In the genomic region with DNA sequence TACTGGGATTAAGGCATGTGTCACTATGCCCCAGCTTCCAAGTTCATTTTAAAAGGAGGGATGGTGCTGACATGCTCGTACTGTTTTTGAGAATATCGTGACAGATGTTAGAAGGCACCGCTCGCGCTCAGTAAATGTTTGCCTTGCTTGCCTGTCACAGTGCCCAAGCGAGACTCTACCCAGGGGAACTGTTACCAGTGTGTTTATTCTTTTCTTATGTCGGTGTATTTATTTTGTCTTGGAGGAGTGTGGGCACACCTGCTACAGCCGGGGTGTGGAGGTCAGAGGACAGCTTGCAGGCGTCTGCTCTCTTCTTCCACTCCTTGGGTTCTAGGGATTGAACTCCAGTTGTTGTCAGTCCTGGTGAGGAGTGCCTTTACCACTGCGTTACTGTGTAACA, we compare ENCODE assay signal across 27 mouse cellular contexts.
DNase-seq lines count a peak whose midpoint lies in the region; ATAC-seq and TF ChIP-seq lines count a peak whose summit lies in the region.
"Had no signal": no experiment of that assay in that cellular context is flagged by ENCODE, and none has a peak within 500 bp of the region (broad histone marks: within the 10 kb centered on the region; RNA-seq: fewer than 3 reads in every experiment).

No protein-coding gene starts in this region.

- H3K4me1 ChIP-seq in heart, embryonic 13.5 days, result peaks cover 49% of the 10 kb centered on the region
- H3K4me1 ChIP-seq in heart, embryonic 10.5 days, result peaks cover 51% of the 10 kb centered on the region
- peaks cover 10% of the 10 kb centered on the region; the same call in 1 of the 2 replicates for H3K4me1 ChIP-seq in liver, postnatal 0 days (ENCODE audit: insufficient read depth)
- peaks cover 21% of the 10 kb centered on the region for H3K4me1 ChIP-seq in liver, embryonic 11.5 days (replicated peaks; ENCODE audit: control insufficient read depth, insufficient read depth, low read length)
- 0 out of 2 replicates have a peak, but pooled peaks cover 4% of the 10 kb centered on the region for H3K4me1 ChIP-seq in stomach, embryonic 14.5 days (ENCODE audit: control insufficient read depth, insufficient read depth, low read length)
- H3K4me1 ChIP-seq in embryonic facial prominence, embryonic 10.5 days, result peaks cover 35% of the 10 kb centered on the region

- H3K4me2 ChIP-seq in heart, embryonic 13.5 days, result no peak overlapping the region
- no peak overlapping the region for H3K4me2 ChIP-seq in liver, postnatal 0 days (ENCODE audit: low read depth, low read length)
- H3K4me2 ChIP-seq in liver, embryonic 11.5 days, result no peak overlapping the region
- no peak overlapping the region for H3K4me2 ChIP-seq in stomach, embryonic 14.5 days (replicated peaks; ENCODE audit: low read depth, low read length)
- H3K4me2 ChIP-seq: embryonic facial prominence, embryonic 13.5 days; heart, embryonic 15.5 days; limb, embryonic 12.5 days; liver, embryonic 13.5 days; lung, embryonic 15.5 days; midbrain, embryonic 15.5 days; neural tube, embryonic 15.5 days had no signal

- WGBS in heart, embryonic 13.5 days, result 75% methylated on average over 10 of the region's 10 CpGs
- whole genome bisulfite sequencing in heart, embryonic 10.5 days, result 80% methylated on average over 10 of the region's 10 CpGs
- WGBS in liver, postnatal 0 days (ENCODE audit: insufficient replicate concordance), result 43% methylated on average over 10 of the region's 10 CpGs
- WGBS in liver, embryonic 11.5 days, result 70% methylated on average over 10 of the region's 10 CpGs
- 38% methylated on average over 10 of the region's 10 CpGs for WGBS in stomach, embryonic 14.5 days
- whole genome bisulfite sequencing in embryonic facial prominence, embryonic 10.5 days, result 72% methylated on average over 10 of the region's 10 CpGs

- no peak overlapping the region for H3K9ac ChIP-seq in heart, embryonic 13.5 days
- H3K9ac ChIP-seq in liver, postnatal 0 days (replicated peaks), result no peak overlapping the region
- no peak overlapping the region for H3K9ac ChIP-seq in liver, embryonic 11.5 days (ENCODE audit: low read depth, low read length)
- no peak overlapping the region for H3K9ac ChIP-seq in stomach, embryonic 14.5 days (replicated peaks; ENCODE audit: low read depth, low read length)
- H3K9ac ChIP-seq: embryonic facial prominence, embryonic 13.5 days; heart, embryonic 15.5 days; limb, embryonic 12.5 days; liver, embryonic 13.5 days; lung, embryonic 15.5 days; midbrain, embryonic 15.5 days; neural tube, embryonic 15.5 days had no signal

- H3K36me3 ChIP-seq in heart, embryonic 13.5 days, result peaks cover 4% of the 10 kb centered on the region; the same call in 1 of the 2 replicates
- peaks cover 27% of the 10 kb centered on the region for H3K36me3 ChIP-seq in heart, embryonic 10.5 days
- H3K36me3 ChIP-seq in liver, postnatal 0 days (replicated peaks; ENCODE audit: insufficient read depth, low read length), result 0 out of 2 replicates have a peak, but pooled peaks cover 5% of the 10 kb centered on the region
- peaks cover 4% of the 10 kb centered on the region; the same call in 1 of the 2 replicates for H3K36me3 ChIP-seq in liver, embryonic 11.5 days (ENCODE audit: control insufficient read depth, insufficient read depth, low read length)
- no peaks in the 10 kb centered on the region for H3K36me3 ChIP-seq in stomach, embryonic 14.5 days (ENCODE audit: control insufficient read depth, insufficient read depth, low read length)
- peaks cover 6% of the 10 kb centered on the region; the same call in 1 of the 2 replicates for H3K36me3 ChIP-seq in embryonic facial prominence, embryonic 10.5 days (replicated peaks)
- H3K36me3 ChIP-seq: embryonic facial prominence, embryonic 13.5 days; G1E; heart, embryonic 15.5 days; limb, embryonic 12.5 days; liver, embryonic 13.5 days; lung, embryonic 15.5 days; midbrain, embryonic 15.5 days; neural tube, embryonic 15.5 days had no signal

- TF ChIP-seq CTCF in liver, postnatal 0 days (IDR thresholded peaks at IDR 0.05; ENCODE audit: low read depth), result no peak

- H3K27ac ChIP-seq in heart, embryonic 13.5 days (replicated peaks), result peak overlapping the region; percentile 12; the same call in 1 of the 2 replicates
- H3K27ac ChIP-seq in heart, embryonic 10.5 days, result no peak overlapping the region
- H3K27ac ChIP-seq in liver, postnatal 0 days (ENCODE audit: low read depth), result peak overlapping the region; percentile 13; the same call in 1 of the 2 replicates
- no peak overlapping the region for H3K27ac ChIP-seq in liver, embryonic 11.5 days (ENCODE audit: low read depth, low read length)
- H3K27ac ChIP-seq in stomach, embryonic 14.5 days (ENCODE audit: low read length), result peak overlapping the region; percentile 48; the same call in 1 of the 2 replicates
- H3K27ac ChIP-seq in embryonic facial prominence, embryonic 10.5 days (replicated peaks), result no peak overlapping the region
- H3K27ac ChIP-seq: embryonic facial prominence, embryonic 13.5 days; heart, embryonic 15.5 days; left cerebral cortex, adult 2 months; limb, embryonic 12.5 days; liver, embryonic 13.5 days; lung, embryonic 15.5 days; midbrain, embryonic 10.5 days; midbrain, embryonic 15.5 days; neural tube, embryonic 15.5 days had no signal

- no peaks in the 10 kb centered on the region for H3K9me3 ChIP-seq in heart, embryonic 13.5 days
- no peaks in the 10 kb centered on the region for H3K9me3 ChIP-seq in heart, embryonic 10.5 days
- H3K9me3 ChIP-seq in liver, postnatal 0 days (ENCODE audit: low read length), result no peaks in the 10 kb centered on the region
- no peaks in the 10 kb centered on the region for H3K9me3 ChIP-seq in liver, embryonic 11.5 days (ENCODE audit: control insufficient read depth, low read length)
- H3K9me3 ChIP-seq in stomach, embryonic 14.5 days (ENCODE audit: control insufficient read depth, low read depth, low read length), result no peaks in the 10 kb centered on the region
- no peaks in the 10 kb centered on the region for H3K9me3 ChIP-seq in embryonic facial prominence, embryonic 10.5 days
- H3K9me3 ChIP-seq: embryonic facial prominence, embryonic 13.5 days; heart, embryonic 15.5 days; limb, embryonic 12.5 days; liver, embryonic 13.5 days; lung, embryonic 15.5 days; midbrain, embryonic 10.5 days; midbrain, embryonic 15.5 days; neural tube, embryonic 15.5 days had no signal

- ATAC-seq in heart, embryonic 13.5 days (ENCODE audit: extremely low read depth, insufficient number of reproducible peaks, low FRiP score, low TSS enrichment), result no peak
- ATAC-seq in liver, postnatal 0 days, result no peak
- ATAC-seq in liver, embryonic 11.5 days (replicated peaks; ENCODE audit: low FRiP score), result no peak
- ATAC-seq in stomach, embryonic 14.5 days (ENCODE audit: insufficient number of reproducible peaks, insufficient read depth, low FRiP score, low read depth), result peak; percentile 28; the same call in 1 of the 2 replicates
- ATAC-seq: forebrain, embryonic 16.5 days; hindbrain, embryonic 16.5 days; midbrain, embryonic 15.5 days had no signal

- no peak for TF ChIP-seq EP300 in liver, postnatal 0 days (IDR thresholded peaks at IDR 0.05; ENCODE audit: low read depth)

- H3K4me3 ChIP-seq in heart, embryonic 13.5 days, result no peak overlapping the region
- H3K4me3 ChIP-seq in heart, embryonic 10.5 days, result no peak overlapping the region
- no peak overlapping the region for H3K4me3 ChIP-seq in liver, postnatal 0 days (ENCODE audit: low read depth, low read length)
- no peak overlapping the region for H3K4me3 ChIP-seq in liver, embryonic 11.5 days (ENCODE audit: low read depth, low read length)
- H3K4me3 ChIP-seq in stomach, embryonic 14.5 days (ENCODE audit: low read depth, low read length), result no peak overlapping the region
- no peak overlapping the region for H3K4me3 ChIP-seq in embryonic facial prominence, embryonic 10.5 days
- H3K4me3 ChIP-seq: embryonic facial prominence, embryonic 13.5 days; erythroblast, embryonic 14.5 days; heart, embryonic 15.5 days; left cerebral cortex, adult 2 months; limb, embryonic 12.5 days; liver, embryonic 13.5 days; lung, embryonic 15.5 days; midbrain, embryonic 10.5 days; midbrain, embryonic 15.5 days; neural tube, embryonic 15.5 days had no signal

- no peak for DNase-seq in heart, embryonic 10.5 days (ENCODE audit: low spot score)
- no peak for DNase-seq in liver, postnatal 0 days
- DNase-seq in liver, embryonic 11.5 days (ENCODE audit: low spot score), result no peak
- DNase-seq in spleen, adult 18-20 months, result no peak
- DNase-seq in embryonic facial prominence, embryonic 10.5 days (ENCODE audit: low spot score), result no peak
- DNase-seq: adrenal gland, adult 8-10 months; cerebellum, adult 11 months; cerebellum, adult 9-11 months; embryo, embryonic 11 days; liver, embryonic 13.5 days; retina, postnatal 1 day; right cerebral cortex, postnatal 14 days; thymus, postnatal 14 days had no signal

- no peaks in the 10 kb centered on the region for H3K27me3 ChIP-seq in heart, embryonic 13.5 days (replicated peaks)
- no peaks in the 10 kb centered on the region for H3K27me3 ChIP-seq in heart, embryonic 10.5 days (ENCODE audit: insufficient read depth, poor library complexity, severe bottlenecking)
- H3K27me3 ChIP-seq in liver, postnatal 0 days (ENCODE audit: insufficient read depth, low read length), result no peaks in the 10 kb centered on the region
- no peaks in the 10 kb centered on the region for H3K27me3 ChIP-seq in liver, embryonic 11.5 days (replicated peaks; ENCODE audit: control insufficient read depth, insufficient read depth, low read length)
- no peaks in the 10 kb centered on the region for H3K27me3 ChIP-seq in stomach, embryonic 14.5 days (ENCODE audit: control insufficient read depth, insufficient read depth, low read length)
- no peaks in the 10 kb centered on the region; the same call in 1 of the 2 replicates for H3K27me3 ChIP-seq in embryonic facial prominence, embryonic 10.5 days (replicated peaks; ENCODE audit: low read depth, poor library complexity, severe bottlenecking)
- H3K27me3 ChIP-seq: embryonic facial prominence, embryonic 13.5 days; heart, embryonic 15.5 days; limb, embryonic 12.5 days; liver, embryonic 13.5 days; lung, embryonic 15.5 days; midbrain, embryonic 15.5 days; neural tube, embryonic 15.5 days had no signal

Comparison
In these comparisons a context has a peak if more than half of its experiments do, and no peak if none do; other contexts are left out.
1. H3K27ac ChIP-seq: peak in heart, embryonic 13.5 days (single experiment), liver, postnatal 0 days (single experiment) and stomach, embryonic 14.5 days (single experiment); none in heart, embryonic 10.5 days (single experiment), liver, embryonic 11.5 days (single experiment) and embryonic facial prominence, embryonic 10.5 days (single experiment).